Mouse (Mus musculus) Patski (cell line): ENCODE data around the gene Pnpla1. TPM values are rescaled to one million over a fixed set of nuclear protein-coding genes. Genes with fewer than 3 reads are reported as not detected.

Experiments
- ATAC-seq: fragments of 100-300 bp; one replicate; pipeline ENCODE4 v1.8.0; 2021
- CTCF ChIA-PET: fragments of 350-600 bp; sonication (Branson Sonifier 250); formaldehyde crosslinking; loops from one replicate; lab custom pipeline; 2022; ENCODE audit warnings: inconsistent platforms; lab: Charles Lee
- POLR2A ChIA-PET: fragments of 350-600 bp; sonication (Branson Sonifier 250); formaldehyde crosslinking; loops from one replicate; lab custom pipeline; 2022; ENCODE audit warnings: antibody characterized with exemption, inconsistent platforms; lab: Charles Lee
- DNase-seq: peaks from one replicate; pipeline ENCODE4 v3.0.0-alpha.2; 2011; ENCODE audit warnings: low read depth, low spot score
- H3K27me3 ChIP-seq: fragments of 371-371 bp; one replicate; pipeline ENCODE4 v1.5.1; 2021
- CTCF ChIP-seq: fragments of 100-300 bp; IDR thresholded peaks from one replicate; pipeline ENCODE4 v1.5.1; 2021
- in situ Hi-C: fragments of 300-500 bp; cut with MboI; formaldehyde crosslinking; loops from 3 replicates; pipeline ENCODE4 v1.11.1; 2018; ENCODE audit warnings: low pct_unique_long_range_greater_than_20kb, mixed read lengths
- polyA plus RNA-seq: library from polyadenylated mRNA; unstranded; gene quantifications from one replicate; pipeline ENCODE4 v1.2.3, GENCODE M21; 2021

Pnpla1 gene
- polyA plus RNA-seq, 1 experiment from 2014 or later = not detected

DNA sequence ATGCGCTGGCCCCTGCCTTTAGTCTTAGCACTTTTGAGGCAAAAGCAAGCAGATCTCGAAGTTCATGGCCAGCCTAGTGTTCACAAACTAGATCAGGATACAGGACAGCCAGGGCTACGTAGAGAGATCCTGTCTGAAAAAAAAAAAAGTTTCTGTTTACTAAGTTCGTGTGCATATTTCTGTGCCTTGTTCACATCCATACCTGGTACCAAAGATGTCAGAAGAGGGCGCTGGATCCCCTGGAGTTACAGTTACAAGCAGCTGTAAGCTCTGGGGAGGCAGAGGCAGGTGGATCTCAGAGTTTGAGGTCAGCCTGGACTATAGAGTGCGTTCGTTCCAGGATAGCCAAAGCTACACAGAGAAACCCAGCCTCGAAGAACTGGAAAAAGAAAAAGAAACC, 24.6 kb downstream of the Pnpla1 start:
- POLR2A ChIA-PET = interaction anchor here (0.6 kb wide), 2 partner anchors 147 to 148 kb away, joined by 5 to 6 read pairs; no protein-coding TSS in a partner anchor
- CTCF ChIA-PET = interaction anchor here (0.7 to 0.9 kb wide), 2 partner anchors 43 to 61 kb away, joined by 3 to 4 read pairs; partner anchors contain the start of gene Pxt1
- in situ Hi-C loops = no loop called here
- no peak for DNase-seq
- TF ChIP-seq CTCF = no peak
- no peak for ATAC-seq
- H3K27me3 ChIP-seq = peaks cover 4% of the 10 kb centered on the region

DNA sequence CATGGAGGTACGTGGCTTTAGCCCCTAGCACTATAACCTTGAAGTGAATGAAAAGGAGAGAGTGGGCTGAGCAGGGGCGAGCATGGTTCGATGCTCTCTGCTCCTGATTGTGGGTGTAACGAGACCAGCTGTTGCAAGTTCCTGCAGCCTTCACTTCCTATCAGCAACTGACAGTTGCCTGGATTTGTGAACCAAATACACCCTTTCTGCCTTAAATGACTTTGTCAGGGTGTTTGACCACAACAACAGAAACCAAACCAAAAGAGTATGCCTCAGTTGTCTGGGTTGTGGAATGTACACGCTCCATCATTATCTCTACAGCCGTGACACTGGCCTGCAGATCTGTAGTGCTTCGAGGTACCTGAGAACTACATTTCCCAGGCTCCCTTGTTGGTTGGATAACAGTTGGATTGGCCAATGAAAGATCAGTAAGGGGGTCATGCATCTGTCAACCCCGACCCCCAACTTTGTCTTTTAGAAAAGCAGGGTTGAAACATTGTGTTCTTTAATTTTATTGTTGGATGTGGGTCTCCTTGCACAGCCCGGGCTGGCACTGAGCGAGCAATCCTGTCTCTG, 25.8 kb downstream of the Pnpla1 start:
- ATAC-seq (no peak), DNase-seq (no peak)
- in situ Hi-C loops = no loop called here
- H3K27me3 ChIP-seq = peaks cover 4% of the 10 kb centered on the region
- CTCF ChIA-PET = no interaction called here
- no peak for TF ChIP-seq CTCF
- POLR2A ChIA-PET = no interaction called here

DNA sequence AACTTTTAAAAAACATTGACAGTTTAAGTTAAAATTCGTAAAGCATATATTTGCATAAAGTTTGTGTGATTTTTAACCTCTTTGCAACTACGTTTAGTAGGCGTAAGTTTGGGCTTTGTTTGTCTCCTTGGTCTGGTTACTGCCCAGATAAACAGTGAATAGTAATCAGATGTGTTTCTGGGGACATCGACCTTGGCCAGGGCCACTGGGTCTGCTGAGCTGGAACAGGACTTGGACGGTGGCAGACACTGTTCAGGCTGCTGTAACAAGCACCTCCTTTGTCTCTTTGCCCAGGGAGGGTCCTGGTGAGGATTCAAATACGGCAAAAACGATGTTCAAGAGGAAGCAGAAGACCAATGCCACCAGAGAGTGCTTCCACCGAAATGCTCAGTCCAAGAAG, 27.0 kb downstream of the Pnpla1 start:
- in situ Hi-C loops = no loop called here
- CTCF ChIA-PET = no interaction called here
- H3K27me3 ChIP-seq = peaks cover 4% of the 10 kb centered on the region
- ATAC-seq (no peak), DNase-seq (no peak)
- TF ChIP-seq CTCF = no peak
- POLR2A ChIA-PET = no interaction called here

DNA sequence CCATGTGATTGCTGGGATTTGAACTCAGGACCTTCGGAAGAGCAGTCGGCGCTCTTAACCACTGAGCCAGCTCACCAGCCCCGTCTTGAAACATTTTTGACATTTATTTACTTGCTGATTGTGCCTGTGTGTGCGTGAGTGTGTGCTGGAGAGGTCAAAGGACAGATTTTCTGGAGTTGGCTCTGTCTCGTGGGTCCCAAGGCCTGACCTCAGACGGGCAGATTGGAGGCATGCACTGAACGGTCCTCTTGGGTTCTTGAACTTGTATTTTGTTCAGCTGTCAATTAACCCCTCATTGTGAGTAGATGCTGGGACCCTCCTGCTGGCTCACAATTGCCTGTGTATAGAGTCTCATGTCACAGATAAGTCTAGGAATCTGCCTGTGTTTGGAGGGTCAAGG, 28.1 kb downstream of the Pnpla1 start:
- ChIA-PET POLR2A (no interaction called here), CTCF (no interaction called here)
- H3K27me3 ChIP-seq = peaks cover 4% of the 10 kb centered on the region
- ATAC-seq (no peak), DNase-seq (no peak)
- TF ChIP-seq CTCF = no peak
- in situ Hi-C loops = no loop called here

DNA sequence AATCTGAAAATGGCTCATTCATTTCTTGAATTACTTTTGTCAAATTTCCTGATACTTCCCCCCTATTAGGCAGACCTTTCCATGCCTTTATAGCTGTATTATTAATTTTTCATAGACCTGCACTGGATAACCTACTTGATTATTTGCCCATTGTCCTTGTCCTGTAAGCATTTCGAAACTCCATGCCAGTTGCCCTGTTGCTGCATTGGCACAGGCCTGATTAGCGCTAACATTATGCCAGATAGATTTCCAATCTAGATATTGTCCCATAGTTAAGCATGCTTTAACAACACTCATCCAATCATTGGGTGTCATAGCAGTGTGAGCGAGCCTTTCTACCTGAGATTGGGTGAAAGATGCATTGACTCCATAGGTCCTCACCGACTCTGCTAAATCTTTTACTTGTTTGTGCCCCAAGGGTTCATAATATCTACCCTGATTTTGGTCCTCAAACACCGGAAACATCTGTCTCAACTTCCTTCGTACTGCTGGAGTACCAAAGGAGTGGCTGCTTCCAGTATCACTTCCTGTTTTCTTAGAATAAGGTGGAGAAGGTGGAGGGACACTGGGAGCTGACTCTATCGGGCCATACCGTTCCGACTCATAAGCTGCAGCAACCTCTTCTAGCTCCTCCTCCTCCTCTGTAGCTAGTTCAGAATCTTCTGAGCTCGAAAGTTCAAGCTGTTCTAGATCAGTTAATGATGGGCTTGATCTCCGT, 36.0 kb downstream of the Pnpla1 start:
- in situ Hi-C loops = no loop called here
- CTCF ChIA-PET = no interaction called here
- ATAC-seq (no peak), DNase-seq (no peak)
- H3K27me3 ChIP-seq = no peaks in the 10 kb centered on the region
- no peak for TF ChIP-seq CTCF
- POLR2A ChIA-PET = no interaction called here

DNA sequence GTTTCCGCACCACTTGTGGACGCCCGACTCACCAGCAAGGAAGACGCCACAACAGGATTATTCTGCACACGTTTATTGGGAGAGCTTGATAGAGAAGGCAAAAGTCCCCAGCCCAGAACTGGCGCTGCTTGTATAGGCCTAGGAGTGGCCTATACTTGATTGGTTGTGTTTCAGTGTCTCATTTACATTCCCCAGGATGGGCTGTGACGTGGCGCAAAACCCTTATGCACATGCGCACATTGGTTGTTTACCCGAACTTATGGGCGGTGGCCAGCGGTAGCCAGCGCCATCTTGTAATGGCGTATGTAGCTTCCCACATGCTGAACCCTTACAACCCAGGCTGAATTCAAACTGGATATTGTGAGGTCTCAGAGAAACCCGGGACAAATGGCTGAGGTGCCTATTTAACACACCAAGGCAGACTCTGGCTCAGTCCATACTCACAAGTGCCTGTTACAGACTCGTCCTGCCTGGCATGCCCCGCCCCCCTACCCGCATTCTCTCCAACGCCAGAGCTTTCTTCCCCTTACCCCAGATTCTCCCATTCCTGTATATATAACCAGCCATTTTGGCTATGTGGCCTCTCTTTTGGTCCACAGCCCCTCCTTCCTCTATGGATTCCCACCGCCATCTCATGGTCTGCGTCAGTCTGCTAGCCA, 37.1 kb downstream of the Pnpla1 start:
- in situ Hi-C loops = no loop called here
- CTCF ChIA-PET = interaction anchor here (1.2 kb wide), 1 partner anchor 133 kb away, joined by 4 read pairs; no protein-coding TSS in a partner anchor
- POLR2A ChIA-PET = no interaction called here
- H3K27me3 ChIP-seq = no peaks in the 10 kb centered on the region
- ATAC-seq = no peak
- no peak for DNase-seq
- no peak for TF ChIP-seq CTCF

DNA sequence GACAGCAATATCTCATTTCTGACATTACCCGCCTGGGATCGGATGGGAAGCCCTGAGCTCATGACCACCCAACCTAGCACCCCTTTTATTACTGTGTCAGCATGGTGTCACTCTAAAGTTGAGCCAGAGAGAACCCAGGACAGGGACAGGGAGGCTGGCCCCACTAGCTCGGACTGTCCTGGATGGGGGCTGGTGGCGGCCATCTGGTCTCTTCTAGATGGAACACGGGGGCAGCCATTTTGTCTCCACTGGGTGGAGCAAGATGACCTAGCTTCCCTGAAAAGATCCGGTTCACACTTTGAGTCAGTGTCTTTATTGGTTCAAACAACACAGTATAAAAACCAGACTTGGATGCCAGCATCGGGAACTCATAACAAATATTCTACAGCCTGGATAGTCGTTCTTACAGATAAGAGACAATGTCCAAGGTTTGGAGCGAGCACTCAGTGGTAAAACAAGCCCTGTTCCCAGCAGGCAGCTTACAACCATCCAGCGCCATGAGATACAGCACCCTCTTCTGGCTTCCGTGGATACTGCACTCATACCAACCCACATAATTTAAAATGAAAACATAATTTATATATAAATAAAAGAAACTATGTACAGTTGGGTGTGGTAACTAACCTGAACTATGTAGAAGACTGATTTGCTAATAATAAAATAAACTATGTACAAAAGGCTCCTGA, 38.0 kb downstream of the Pnpla1 start:
- H3K27me3 ChIP-seq = no peaks in the 10 kb centered on the region
- peak; percentile 70 for TF ChIP-seq CTCF
- DNase-seq = no peak
- in situ Hi-C loops = no loop called here
- ChIA-PET POLR2A (no interaction called here), CTCF (interaction anchor here (0.8 to 1.2 kb wide), 2 partner anchors 16 to 134 kb away, joined by 3 to 4 read pairs; no protein-coding TSS in a partner anchor)
- no peak for ATAC-seq

DNA sequence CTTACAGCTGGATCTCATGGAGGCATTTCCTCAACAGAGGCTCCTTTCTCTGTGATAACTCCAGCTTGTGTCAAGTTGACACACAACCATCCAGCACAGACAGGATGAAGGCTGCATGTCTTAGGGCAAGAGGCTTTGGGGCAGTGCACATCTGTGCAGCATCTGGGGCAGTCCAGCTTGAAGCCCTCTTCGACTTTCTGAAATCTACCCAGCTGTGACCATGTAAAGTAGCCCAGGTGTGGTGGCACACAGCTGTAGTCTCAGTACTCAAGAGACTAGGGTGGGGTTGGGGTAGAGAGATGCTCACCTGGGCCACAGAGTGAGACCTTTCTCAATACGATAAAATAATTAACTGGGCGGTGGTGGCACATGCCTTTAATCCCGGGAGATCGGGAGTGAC, 39.6 kb downstream of the Pnpla1 start:
- ATAC-seq (no peak), DNase-seq (no peak)
- no peaks in the 10 kb centered on the region for H3K27me3 ChIP-seq
- ChIA-PET CTCF (interaction anchor here (1.0 kb wide), 1 partner anchor 11 kb away, joined by 3 read pairs; no protein-coding TSS in a partner anchor), POLR2A (no interaction called here)
- TF ChIP-seq CTCF = no peak
- in situ Hi-C loops = no loop called here

DNA sequence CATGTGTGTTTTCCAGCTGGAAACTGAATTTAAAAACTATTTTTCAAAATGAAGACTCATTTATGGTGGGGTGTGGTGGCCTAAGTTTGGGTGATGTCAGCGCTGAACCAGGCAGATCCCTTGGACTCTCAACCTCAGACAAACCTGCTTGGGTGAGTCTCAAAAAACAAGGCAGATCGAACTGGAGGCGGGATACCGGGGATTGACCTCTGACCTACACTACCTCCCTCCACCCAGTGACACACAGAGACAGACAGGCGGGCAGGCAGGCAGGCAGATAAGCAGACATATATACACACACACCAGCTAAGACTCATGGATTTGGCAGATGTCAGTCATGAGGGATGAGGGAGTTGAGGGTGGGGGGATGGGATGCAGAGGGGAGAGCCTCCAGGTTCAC, 40.0 kb downstream of the Pnpla1 start:
- DNase-seq (no peak), ATAC-seq (no peak)
- TF ChIP-seq CTCF = no peak
- ChIA-PET CTCF (interaction anchor here (1.0 to 1.2 kb wide), 2 partner anchors 11 to 27 kb away, joined by 3 to 4 read pairs; no protein-coding TSS in a partner anchor), POLR2A (no interaction called here)
- in situ Hi-C loops = no loop called here
- H3K27me3 ChIP-seq = no peaks in the 10 kb centered on the region

DNA sequence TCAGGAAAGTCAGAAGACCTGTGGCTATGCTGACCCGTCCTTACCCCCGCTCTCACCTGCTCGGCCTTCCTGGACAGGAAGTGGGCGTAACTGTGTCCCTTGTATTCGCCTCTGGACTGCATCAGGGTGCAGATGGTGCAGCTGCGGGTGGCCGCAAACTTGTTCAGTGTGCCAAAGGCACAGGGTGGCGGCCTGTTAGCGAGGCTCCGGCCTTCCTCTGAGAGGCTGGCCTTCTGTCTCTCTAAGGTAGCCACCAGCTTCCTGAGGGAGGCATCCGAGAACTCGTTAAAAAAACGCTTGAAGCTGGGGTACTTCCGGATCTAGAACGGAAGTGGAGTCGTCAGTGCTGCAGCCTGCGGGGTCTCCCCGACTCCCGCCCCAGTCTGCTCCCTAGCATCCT, 41.2 kb downstream of the Pnpla1 start:
- ChIA-PET POLR2A (no interaction called here), CTCF (no interaction called here)
- ATAC-seq (no peak), DNase-seq (no peak)
- in situ Hi-C loops = no loop called here
- H3K27me3 ChIP-seq = no peaks in the 10 kb centered on the region
- no peak for TF ChIP-seq CTCF
